Mouse (Mus musculus): ENCODE measurements around the gene Pkig. TPM values are rescaled to one million over a fixed set of nuclear protein-coding genes. Genes with fewer than 3 reads are reported as not detected.

Pkig gene
- polyA plus RNA-seq, 1 experiment from 2014 or later: 84.9 TPM

DNA sequence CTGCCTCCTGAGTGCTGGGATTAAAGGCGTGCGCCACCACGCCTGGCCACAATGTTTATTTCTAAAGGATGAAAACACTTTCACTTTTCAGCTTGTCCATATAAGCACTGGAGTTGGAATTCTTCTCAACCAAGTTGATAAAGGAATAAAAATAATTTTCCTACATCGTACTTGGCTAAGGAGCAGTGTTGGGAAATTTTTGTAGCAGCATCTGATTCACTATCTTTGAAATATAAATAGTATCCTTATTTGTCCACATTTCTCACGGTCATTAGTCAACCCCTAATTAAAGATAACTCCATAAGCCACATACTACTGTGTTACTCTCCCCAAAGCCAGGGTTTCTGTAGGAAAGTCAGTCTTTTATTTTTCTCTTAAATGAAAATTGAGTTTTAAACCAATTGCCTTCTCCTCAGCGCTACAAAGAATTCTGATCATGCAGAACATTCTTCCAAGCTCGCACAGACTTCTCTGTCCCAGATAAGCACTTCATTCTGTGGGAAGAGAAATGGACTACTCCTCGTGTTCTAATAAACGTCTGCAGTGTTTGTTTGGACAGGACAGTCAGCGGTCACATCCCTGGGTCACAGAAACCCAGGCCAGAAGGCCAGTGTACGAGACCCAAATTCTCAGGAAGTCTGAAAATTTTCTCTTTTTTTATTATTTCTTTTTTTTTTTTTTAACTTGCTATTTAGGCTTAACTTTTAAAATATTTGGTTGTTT, 12.8 kb downstream of the Pkig start:
- no peak overlapping the region for H3K9ac ChIP-seq (replicated peaks)
- TF ChIP-seq CTCF (IDR thresholded peaks at IDR 0.05; ENCODE audit: low read depth): no peak
- no peak for TF ChIP-seq EP300 (IDR thresholded peaks at IDR 0.05; ENCODE audit: low read depth)
- DNase-seq (no peak), ATAC-seq (no peak)
- 0 out of 2 replicates have a peak, but pooled peaks cover 3% of the 10 kb centered on the region for H3K36me3 ChIP-seq (replicated peaks; ENCODE audit: insufficient read depth, low read length)
- H3K27me3 ChIP-seq (ENCODE audit: insufficient read depth, low read length): no peaks in the 10 kb centered on the region
- H3K9me3 ChIP-seq (ENCODE audit: low read length): no peaks in the 10 kb centered on the region
- 75% methylated on average over 11 of the region's 11 CpGs for WGBS (ENCODE audit: insufficient replicate concordance)
- H3K4me3 ChIP-seq (ENCODE audit: low read depth, low read length): no peak overlapping the region
- peak overlapping the region; percentile 29; the same call in 1 of the 2 replicates for H3K27ac ChIP-seq (ENCODE audit: low read depth)
- no peak overlapping the region for H3K4me2 ChIP-seq (ENCODE audit: low read depth, low read length)
- peaks cover 19% of the 10 kb centered on the region for H3K4me1 ChIP-seq (ENCODE audit: insufficient read depth)

DNA sequence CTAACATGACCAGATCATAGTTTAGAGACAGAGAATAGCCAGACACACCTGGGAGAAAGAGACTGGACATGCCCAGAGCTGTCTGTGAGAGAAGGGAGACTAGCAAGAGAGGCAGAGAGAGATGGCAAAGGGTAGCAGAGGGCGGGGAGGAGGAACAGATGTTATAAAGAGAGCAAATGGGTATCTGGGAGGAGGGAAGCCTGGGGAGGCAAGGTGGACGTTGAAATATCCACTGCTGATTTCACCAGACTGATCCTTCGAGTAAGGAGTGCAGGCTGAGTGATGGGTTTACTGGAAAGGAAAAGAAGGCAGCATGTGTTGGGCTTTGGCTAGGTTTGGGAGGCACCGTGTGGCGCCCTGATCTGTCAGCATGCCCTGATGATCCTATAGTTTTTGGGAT, 16.2 kb downstream of the Pkig start:
- H3K36me3 ChIP-seq (replicated peaks; ENCODE audit: insufficient read depth, low read length): 0 out of 2 replicates have a peak, but pooled peaks cover 3% of the 10 kb centered on the region
- no peaks in the 10 kb centered on the region for H3K9me3 ChIP-seq (ENCODE audit: low read length)
- TF ChIP-seq CTCF (IDR thresholded peaks at IDR 0.05; ENCODE audit: low read depth) (no peak), EP300 (IDR thresholded peaks at IDR 0.05; ENCODE audit: low read depth) (no peak)
- DNase-seq (no peak), ATAC-seq (no peak)
- H3K27ac ChIP-seq (ENCODE audit: low read depth): peak overlapping the region; percentile 40; the same call in 1 of the 2 replicates
- H3K4me2 ChIP-seq (ENCODE audit: low read depth, low read length): no peak overlapping the region
- 78% methylated on average over 5 of the region's 5 CpGs for WGBS (ENCODE audit: insufficient replicate concordance)
- H3K4me3 ChIP-seq (ENCODE audit: low read depth, low read length): no peak overlapping the region
- no peak overlapping the region for H3K9ac ChIP-seq (replicated peaks)
- no peaks in the 10 kb centered on the region for H3K27me3 ChIP-seq (ENCODE audit: insufficient read depth, low read length)
- H3K4me1 ChIP-seq (ENCODE audit: insufficient read depth): peaks cover 29% of the 10 kb centered on the region

- H3K27me3 ChIP-seq (ENCODE audit: insufficient read depth, low read length): no peaks in the 10 kb centered on the region
- H3K4me3 ChIP-seq (ENCODE audit: low read depth, low read length): no peak overlapping the region
- peaks cover 29% of the 10 kb centered on the region for H3K4me1 ChIP-seq (ENCODE audit: insufficient read depth)
- H3K9me3 ChIP-seq (ENCODE audit: low read length): no peaks in the 10 kb centered on the region
- no peak overlapping the region for H3K4me2 ChIP-seq (ENCODE audit: low read depth, low read length)
- ATAC-seq: no peak
- 62% methylated on average over 5 of the region's 5 CpGs for WGBS (ENCODE audit: insufficient replicate concordance)
- 0 out of 2 replicates have a peak, but pooled peaks cover 3% of the 10 kb centered on the region for H3K36me3 ChIP-seq (replicated peaks; ENCODE audit: insufficient read depth, low read length)
- no peak for TF ChIP-seq EP300 (IDR thresholded peaks at IDR 0.05; ENCODE audit: low read depth)
- no peak for TF ChIP-seq CTCF (IDR thresholded peaks at IDR 0.05; ENCODE audit: low read depth)
- H3K27ac ChIP-seq (ENCODE audit: low read depth): peak overlapping the region; percentile 34; the same call in 1 of the 2 replicates
- DNase-seq: no peak
- H3K9ac ChIP-seq (replicated peaks): no peak overlapping the region
Observed at GRCm38 (mm10) chr2:163675144-163675619, 17.0 kb downstream of the Pkig start.

DNA sequence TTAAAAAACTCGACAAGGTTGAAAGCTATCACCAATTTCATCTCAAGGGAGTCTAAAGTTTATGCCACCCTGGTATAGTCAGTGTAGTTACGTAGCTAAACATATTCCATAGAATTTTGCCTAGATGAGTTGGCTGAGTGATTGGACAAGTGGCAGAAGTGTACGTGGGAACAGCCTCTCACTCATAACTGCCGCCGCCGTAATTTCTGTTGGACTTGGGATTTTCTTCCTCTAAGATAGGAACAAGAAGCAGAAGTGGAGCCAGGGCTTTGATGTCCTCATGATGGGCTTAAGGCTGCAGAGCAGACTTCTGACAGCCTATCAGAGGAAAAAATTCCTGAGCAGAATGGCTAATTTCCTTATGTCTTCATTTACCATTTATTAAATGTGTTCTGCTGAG, 17.5 kb downstream of the Pkig start:
- H3K9ac ChIP-seq (replicated peaks): no peak overlapping the region
- 64% methylated on average over 6 of the region's 6 CpGs for WGBS (ENCODE audit: insufficient replicate concordance)
- TF ChIP-seq CTCF (IDR thresholded peaks at IDR 0.05; ENCODE audit: low read depth): no peak
- TF ChIP-seq EP300 (IDR thresholded peaks at IDR 0.05; ENCODE audit: low read depth): no peak
- H3K27ac ChIP-seq (ENCODE audit: low read depth): peak overlapping the region; percentile 41; the same call in 1 of the 2 replicates
- H3K36me3 ChIP-seq (replicated peaks; ENCODE audit: insufficient read depth, low read length): 0 out of 2 replicates have a peak, but pooled peaks cover 3% of the 10 kb centered on the region
- ATAC-seq (no peak), DNase-seq (no peak)
- H3K4me1 ChIP-seq (ENCODE audit: insufficient read depth): peaks cover 29% of the 10 kb centered on the region
- H3K4me2 ChIP-seq (ENCODE audit: low read depth, low read length): no peak overlapping the region
- no peaks in the 10 kb centered on the region for H3K9me3 ChIP-seq (ENCODE audit: low read length)
- no peaks in the 10 kb centered on the region for H3K27me3 ChIP-seq (ENCODE audit: insufficient read depth, low read length)
- H3K4me3 ChIP-seq (ENCODE audit: low read depth, low read length): no peak overlapping the region

- WGBS (ENCODE audit: insufficient replicate concordance): 84% methylated on average over 4 of the region's 4 CpGs
- ATAC-seq (no peak), DNase-seq (no peak)
- no peak overlapping the region for H3K9ac ChIP-seq (replicated peaks)
- TF ChIP-seq EP300 (IDR thresholded peaks at IDR 0.05; ENCODE audit: low read depth) (no peak), CTCF (IDR thresholded peaks at IDR 0.05; ENCODE audit: low read depth) (no peak)
- 0 out of 2 replicates have a peak overlapping the region, but pooled peaks have one; percentile 41 for H3K27ac ChIP-seq (ENCODE audit: low read depth)
- H3K27me3 ChIP-seq (ENCODE audit: insufficient read depth, low read length): no peaks in the 10 kb centered on the region
- H3K4me1 ChIP-seq (ENCODE audit: insufficient read depth): peaks cover 29% of the 10 kb centered on the region
- H3K36me3 ChIP-seq (replicated peaks; ENCODE audit: insufficient read depth, low read length): 0 out of 2 replicates have a peak, but pooled peaks cover 3% of the 10 kb centered on the region
- H3K4me3 ChIP-seq (ENCODE audit: low read depth, low read length): no peak overlapping the region
- no peak overlapping the region for H3K4me2 ChIP-seq (ENCODE audit: low read depth, low read length)
- no peaks in the 10 kb centered on the region for H3K9me3 ChIP-seq (ENCODE audit: low read length)
Observed at GRCm38 (mm10) chr2:163676321-163676720, 18.1 kb downstream of the Pkig start.

DNA sequence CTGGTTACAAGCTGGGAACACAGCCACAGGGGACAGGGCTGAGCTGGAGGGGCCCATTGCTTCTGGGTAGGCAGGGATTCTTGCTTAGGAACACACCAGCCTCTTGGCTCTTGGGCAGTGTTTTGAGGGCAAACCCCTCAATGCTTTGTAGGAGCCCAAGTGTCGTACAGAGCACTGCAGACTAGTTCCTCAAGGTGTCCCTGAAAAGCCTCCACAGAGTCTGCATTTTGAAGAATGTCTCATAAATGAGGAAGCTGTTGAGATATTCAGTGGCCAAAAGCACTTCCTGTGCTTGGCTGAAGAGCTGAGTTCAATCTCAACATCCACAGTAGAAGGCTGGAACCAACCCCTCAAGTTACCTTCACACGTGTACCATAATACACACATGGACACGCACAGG, 18.6 kb downstream of the Pkig start:
- Histone ChIP-seq H3K4me3 (ENCODE audit: low read depth, low read length) (no peak overlapping the region), H3K36me3 (replicated peaks; ENCODE audit: insufficient read depth, low read length) (0 out of 2 replicates have a peak, but pooled peaks cover 1% of the 10 kb centered on the region), H3K4me2 (ENCODE audit: low read depth, low read length) (no peak overlapping the region), H3K27ac (ENCODE audit: low read depth) (peak overlapping the region; percentile 58; the same call in 1 of the 2 replicates), H3K27me3 (ENCODE audit: insufficient read depth, low read length) (no peaks in the 10 kb centered on the region), H3K9ac (replicated peaks) (no peak overlapping the region), H3K9me3 (ENCODE audit: low read length) (no peaks in the 10 kb centered on the region), H3K4me1 (ENCODE audit: insufficient read depth) (peaks cover 26% of the 10 kb centered on the region)
- TF ChIP-seq EP300 (IDR thresholded peaks at IDR 0.05; ENCODE audit: low read depth) (no peak), CTCF (IDR thresholded peaks at IDR 0.05; ENCODE audit: low read depth) (no peak)
- ATAC-seq: no peak
- 58% methylated on average over 3 of the region's 3 CpGs for WGBS (ENCODE audit: insufficient replicate concordance)
- DNase-seq: no peak

All from liver, postnatal 0 days (tissue).